Mouse (Mus musculus) layer of hippocampus, adult 8-10 months (tissue): ENCODE data around the gene Mybpc3. TPM values are rescaled to one million over a fixed set of nuclear protein-coding genes. Genes with fewer than 3 reads are reported as not detected.

Source experiments
- DNase-seq, 2 experiments: peaks; one replicate each; pipeline ENCODE4 v3.0.0; 2022; ENCODE audit warnings: low spot score in 2 of 2
- total RNA-seq, 4 experiments: library from RNA; stranded (reverse); gene quantifications; 2 replicates each; pipeline ENCODE4 v1.2.4; 2022

Mybpc3 gene
- total RNA-seq, 4 experiments from 2014 or later, result 0.09 to 0.22 (median 0.16) TPM

DNA sequence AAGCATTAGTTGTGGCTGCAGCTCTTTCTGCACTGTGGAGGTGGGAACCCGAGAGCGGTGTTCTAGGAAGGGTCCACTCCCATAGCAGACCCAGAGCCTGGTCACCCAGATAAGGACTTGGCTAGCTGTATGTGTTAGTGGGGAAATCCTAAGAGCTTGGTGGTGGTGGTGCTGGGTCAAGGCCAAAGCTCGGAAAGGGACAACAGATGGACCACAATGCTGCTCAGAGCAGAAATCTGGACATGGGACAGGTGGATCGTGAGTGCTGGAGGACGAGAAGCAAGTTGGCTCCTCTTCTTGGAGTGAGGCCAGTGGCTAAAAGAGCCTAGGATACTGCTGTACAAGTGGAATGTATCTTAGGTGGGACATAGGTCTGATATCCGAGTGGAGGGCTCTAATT lies 1.6 kb downstream of the Mybpc3 start:
- no peak for DNase-seq

GRCm38 (mm10) chr2:91120261-91120671 lies 2.3 kb downstream of the Mybpc3 start:
- DNase-seq, result no peak

DNA sequence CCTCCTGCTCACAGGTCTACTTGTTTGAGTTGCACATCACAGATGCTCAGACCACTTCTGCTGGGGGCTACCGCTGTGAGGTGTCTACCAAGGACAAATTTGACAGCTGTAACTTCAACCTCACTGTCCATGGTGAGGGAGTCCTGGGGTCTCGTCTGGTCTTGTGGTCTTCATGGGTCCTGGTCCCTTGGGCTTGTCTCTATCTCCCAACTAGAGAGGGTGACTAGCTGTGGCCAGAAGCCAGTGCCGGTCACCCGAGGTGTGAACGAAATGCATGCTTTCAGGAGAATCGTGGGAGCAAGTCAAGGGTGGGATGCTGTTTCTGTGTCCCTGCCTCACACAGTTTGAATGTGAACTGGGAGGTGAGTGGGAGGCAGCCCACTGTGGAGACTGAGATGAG lies 3.1 kb downstream of the Mybpc3 start:
- DNase-seq, result no peak

DNA sequence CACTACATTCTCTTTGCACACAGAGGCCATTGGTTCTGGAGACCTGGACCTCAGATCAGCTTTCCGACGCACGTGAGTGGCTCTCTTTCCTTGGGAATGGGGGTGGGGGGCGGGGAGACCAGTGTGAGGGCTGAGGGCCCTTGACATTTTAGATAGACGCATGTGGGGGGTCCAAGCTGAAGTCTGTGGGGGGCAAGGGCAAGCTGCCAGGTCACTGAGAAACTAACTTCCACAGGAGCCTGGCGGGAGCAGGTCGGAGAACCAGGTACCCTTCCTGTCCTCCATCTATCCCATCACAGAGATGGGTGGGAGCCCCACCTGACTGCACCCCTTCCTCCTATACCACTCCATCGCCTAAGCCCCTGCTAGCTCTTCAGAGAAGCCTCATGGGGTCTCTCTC lies 3.6 kb downstream of the Mybpc3 start:
- DNase-seq, result no peak

- no peak for DNase-seq
These were observed 5.6 kb downstream of the Mybpc3 start for GRCm38 (mm10) chr2:91123521-91123920.

- no peak for DNase-seq
These were observed 7.2 kb downstream of the Mybpc3 start for GRCm38 (mm10) chr2:91125101-91125500.

- no peak for DNase-seq
These were observed 10.8 kb downstream of the Mybpc3 start for GRCm38 (mm10) chr2:91128761-91129160.

- no peak for DNase-seq
These were observed 12.2 kb downstream of the Mybpc3 start for GRCm38 (mm10) chr2:91130126-91130525.

GRCm38 (mm10) chr2:91131251-91131650 lies 13.3 kb downstream of the Mybpc3 start:
- DNase-seq, result no peak

DNA sequence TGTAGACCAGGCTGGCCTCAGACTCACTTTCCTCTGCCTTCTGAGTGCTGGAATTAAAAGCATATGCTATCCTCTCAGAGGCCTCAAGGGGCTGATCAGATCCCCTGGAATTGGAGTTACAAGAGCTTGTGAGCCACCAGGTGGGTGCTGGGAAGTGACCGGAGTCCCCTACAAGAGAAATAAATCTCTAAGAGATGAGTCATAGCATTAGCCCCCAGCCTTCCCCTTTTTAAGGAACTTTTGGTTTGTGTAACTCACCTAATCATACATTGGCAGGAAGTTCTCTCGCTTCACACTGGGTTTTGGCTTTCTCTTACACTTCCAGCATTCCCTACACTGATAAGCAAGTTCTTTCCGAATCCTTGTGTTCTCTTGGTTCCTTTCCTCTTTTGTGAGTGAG lies 14.1 kb downstream of the Mybpc3 start:
- no peak for DNase-seq

- no peak for DNase-seq
These were observed 18.8 kb downstream of the Mybpc3 start for GRCm38 (mm10) chr2:91136513-91137412.

DNA sequence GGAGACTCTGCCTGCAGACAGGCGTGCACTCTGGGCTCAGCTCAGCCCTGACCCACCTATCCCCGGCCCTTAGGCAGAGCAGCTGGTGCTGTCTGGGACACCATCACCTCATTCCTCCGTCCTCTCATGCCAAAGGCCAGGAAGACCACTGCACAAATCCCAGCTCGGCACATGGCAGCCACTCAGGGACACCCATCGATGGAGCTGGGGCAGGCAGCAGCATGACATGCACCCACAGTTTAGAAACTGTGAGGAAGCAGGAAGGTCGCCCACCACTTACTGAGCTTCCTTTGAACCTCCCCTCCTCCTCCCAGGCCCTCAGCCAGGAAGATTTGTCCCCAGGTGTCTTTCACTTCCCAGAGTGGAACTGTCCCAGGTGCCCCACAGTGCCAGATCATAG lies 19.5 kb downstream of the Mybpc3 start:
- DNase-seq, result no peak

DNA sequence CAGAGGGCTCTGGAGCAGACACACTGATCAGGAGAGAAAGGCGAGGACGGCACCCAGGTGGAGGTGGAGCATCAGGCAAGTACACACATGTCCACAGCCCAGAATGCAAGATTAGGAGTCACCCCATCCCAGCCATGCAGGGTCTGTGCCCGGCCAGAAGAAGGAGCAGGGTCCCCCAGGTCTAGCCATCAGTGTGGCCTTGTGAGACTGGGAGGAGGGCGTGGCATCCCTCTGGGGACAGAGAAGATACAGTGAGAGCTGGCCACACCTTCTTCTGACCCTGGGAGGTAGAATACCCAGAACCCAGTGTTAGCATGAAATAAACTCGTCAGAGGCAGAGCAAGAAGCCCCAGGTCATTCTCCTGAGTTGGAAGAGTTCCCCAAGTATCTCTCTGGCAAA lies 21.4 kb downstream of the Mybpc3 start:
- DNase-seq, result no peak

DNA sequence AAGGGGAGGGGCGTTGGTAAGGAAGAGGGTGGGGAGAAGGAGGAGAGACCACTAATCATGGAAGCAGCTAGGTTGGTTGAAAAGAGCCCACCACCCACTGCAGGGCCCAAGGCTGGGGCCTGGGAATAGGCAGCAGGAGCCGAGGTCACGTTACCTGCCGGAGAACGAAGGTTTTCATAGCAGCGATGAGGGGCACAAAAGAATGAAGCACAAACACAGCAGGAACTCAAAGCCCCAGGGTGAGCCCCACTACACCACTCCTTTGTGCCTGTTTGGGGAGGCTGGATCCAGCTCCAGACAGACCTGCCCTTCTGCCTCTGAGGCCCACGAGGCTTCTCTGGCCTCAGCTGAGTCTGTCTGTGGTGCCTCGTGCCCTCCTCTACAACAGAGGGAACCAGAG lies 21.8 kb downstream of the Mybpc3 start:
- no peak for DNase-seq

DNA sequence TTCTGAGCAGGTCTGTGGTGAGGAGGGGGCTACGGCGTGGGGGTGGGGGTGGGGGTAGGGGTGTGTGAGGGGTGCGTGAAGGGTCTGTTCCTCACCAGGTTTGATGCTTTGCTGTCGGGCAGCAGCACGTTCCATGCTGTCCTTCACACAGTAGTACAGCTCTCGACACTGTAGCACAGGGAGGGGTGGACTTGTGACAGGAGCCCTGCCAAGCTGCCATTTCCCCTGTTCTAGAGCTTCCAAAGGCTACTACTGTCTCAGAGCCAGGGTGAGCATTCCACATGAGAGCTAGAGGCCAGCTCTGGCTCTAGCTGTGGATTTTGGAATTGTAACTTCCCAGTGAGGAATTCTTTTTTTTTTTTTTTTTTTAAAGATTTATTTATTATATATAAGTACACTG lies 25.0 kb downstream of the Mybpc3 start:
- DNase-seq, result no peak

- no peak for DNase-seq
These were observed 25.5 kb downstream of the Mybpc3 start for GRCm38 (mm10) chr2:91143401-91143800.

GRCm38 (mm10) chr2:91148101-91148500 lies 30.2 kb downstream of the Mybpc3 start:
- DNase-seq, result no peak

- DNase-seq, result no peak
These were observed 33.4 kb downstream of the Mybpc3 start for GRCm38 (mm10) chr2:91151331-91151730.

DNA sequence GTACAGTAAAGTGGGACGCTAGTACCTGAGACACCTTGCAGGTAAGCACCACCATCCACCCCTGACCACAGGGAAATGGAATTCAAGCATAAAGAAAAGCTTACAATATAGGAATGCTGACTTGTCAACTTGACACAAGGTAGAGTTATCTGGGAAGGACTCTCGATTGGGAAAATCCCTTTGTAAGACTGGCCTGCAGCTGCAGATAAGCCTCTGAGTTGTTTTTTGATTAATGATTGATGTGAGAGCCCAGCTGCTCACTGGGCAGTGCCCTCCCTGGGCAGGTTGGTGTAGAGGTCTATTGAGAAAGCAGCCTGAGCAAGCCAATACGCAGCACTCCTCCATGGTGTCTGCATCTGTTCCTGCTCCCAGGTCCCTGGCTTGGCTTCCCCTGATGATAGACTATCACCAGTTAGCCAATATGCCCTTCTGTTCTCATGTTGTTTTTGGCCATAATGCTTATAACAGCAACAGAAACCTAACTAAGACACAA lies 35.0 kb downstream of the Mybpc3 start:
- DNase-seq, result no peak

GRCm38 (mm10) chr2:91154091-91154490 lies 36.1 kb downstream of the Mybpc3 start:
- DNase-seq, result no peak

DNA sequence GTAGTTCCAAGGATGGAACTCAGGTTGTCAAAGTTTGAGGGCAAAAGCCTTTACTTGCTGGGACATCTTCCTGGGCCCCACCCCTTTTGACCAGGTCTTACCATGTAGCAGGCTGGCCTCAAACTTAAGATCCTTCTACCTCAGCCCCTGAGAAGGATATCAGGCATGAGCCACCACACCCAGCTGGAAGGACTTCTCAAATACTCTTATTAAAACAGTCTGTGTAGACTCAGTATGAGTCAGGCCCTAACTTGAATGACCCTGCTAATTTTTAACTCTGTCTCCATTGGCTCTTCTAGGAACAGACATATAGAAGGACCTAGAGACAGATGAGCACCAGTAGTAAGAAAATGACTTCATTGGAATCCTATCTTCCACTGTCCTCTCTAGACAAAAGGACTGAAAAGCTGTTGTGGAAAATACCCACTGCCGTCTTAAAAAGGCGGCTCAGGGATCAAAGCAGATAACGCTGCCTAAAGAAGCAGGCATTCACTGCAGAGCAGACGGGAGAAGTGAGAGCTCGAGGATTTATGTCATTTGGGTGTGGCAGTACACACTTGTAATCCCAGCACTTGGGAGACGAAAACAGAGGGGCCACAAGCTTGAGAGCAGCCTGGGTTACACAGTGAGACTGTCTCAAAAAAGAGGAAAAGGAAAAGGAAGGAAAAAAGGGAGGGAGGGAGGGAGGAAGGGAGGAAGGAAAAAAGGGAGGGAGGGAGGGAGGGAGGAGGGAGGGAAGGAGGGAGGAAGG lies 39.2 kb downstream of the Mybpc3 start:
- DNase-seq, result no peak

- DNase-seq, result no peak
These were observed 42.6 kb downstream of the Mybpc3 start for GRCm38 (mm10) chr2:91160591-91160990.
